Mouse (Mus musculus): ENCODE data around the gene Nfyc.
A peak's percentile ranks its signal among the peaks of the same experiment; 100 is the strongest.

Nfyc gene

GRCm38 (mm10) chr4:120716765-120717164 is 114.6 kb downstream of the Nfyc start:
- DNase-seq (ENCODE audit: low read depth, low spot score), result no peak

GRCm38 (mm10) chr4:120716141-120716571 is 115.2 kb downstream of the Nfyc start:
- DNase-seq (ENCODE audit: low read depth, low spot score), result peak; percentile 55

- no peak for DNase-seq (ENCODE audit: low read depth, low spot score)
Observed at GRCm38 (mm10) chr4:120713856-120714497, 117.4 kb downstream of the Nfyc start.

GRCm38 (mm10) chr4:120713021-120713420 is 118.4 kb downstream of the Nfyc start:
- no peak for DNase-seq (ENCODE audit: low read depth, low spot score)

GRCm38 (mm10) chr4:120712236-120712635 is 119.1 kb downstream of the Nfyc start:
- no peak for DNase-seq (ENCODE audit: low read depth, low spot score)

Measured in embryo, embryonic 11.5 days (tissue).